Mouse (Mus musculus): ENCODE results near the gene Gm20388. TPM values are rescaled to one million over a fixed set of nuclear protein-coding genes. Genes with fewer than 3 reads are reported as not detected.

Gene Gm20388
- total and polyA plus RNA-seq, 2 experiments from 2014 or later, result 51.3 TPM; not detected in 1

GRCm38 (mm10) chr8:124371410-124372123 lies 4460.9 kb downstream of the Gm20388 start:
- DNase-seq (no peak), ATAC-seq (no peak)
- no peak for TF ChIP-seq CTCF (IDR thresholded peaks at IDR 0.05; ENCODE audit: low read depth)
- no peaks in the 10 kb centered on the region for H3K27me3 ChIP-seq (ENCODE audit: insufficient read depth, low read length)
- H3K4me1 ChIP-seq (ENCODE audit: insufficient read depth), result no peaks in the 10 kb centered on the region
- no peak overlapping the region for H3K9ac ChIP-seq
- WGBS, result 89% methylated on average over 23 of the region's 23 CpGs
- no peak overlapping the region for H3K4me2 ChIP-seq (ENCODE audit: low read depth)
- no peak overlapping the region for H3K27ac ChIP-seq (ENCODE audit: low read depth, low read length)
- H3K9me3 ChIP-seq (ENCODE audit: low read length), result no peaks in the 10 kb centered on the region
- peaks cover 23% of the 10 kb centered on the region; the same call in 1 of the 2 replicates for H3K36me3 ChIP-seq (ENCODE audit: insufficient read depth)
- no peak overlapping the region for H3K4me3 ChIP-seq (ENCODE audit: low read depth, low read length)

- TF ChIP-seq CTCF (IDR thresholded peaks at IDR 0.05; ENCODE audit: low read depth), result no peak
- Histone ChIP-seq H3K27me3 (ENCODE audit: insufficient read depth, low read length) (no peaks in the 10 kb centered on the region), H3K4me3 (ENCODE audit: low read depth, low read length) (no peak overlapping the region), H3K9me3 (ENCODE audit: low read length) (no peaks in the 10 kb centered on the region), H3K36me3 (ENCODE audit: insufficient read depth) (peaks cover 20% of the 10 kb centered on the region; the same call in 1 of the 2 replicates), H3K4me2 (ENCODE audit: low read depth) (no peak overlapping the region), H3K4me1 (ENCODE audit: insufficient read depth) (no peaks in the 10 kb centered on the region), H3K9ac (no peak overlapping the region), H3K27ac (ENCODE audit: low read depth, low read length) (no peak overlapping the region)
- 63% methylated on average over 5 of the region's 5 CpGs for WGBS
- ATAC-seq (peak; percentile 6; the same call in 1 of the 2 replicates), DNase-seq (no peak)
These were observed 4463.1 kb downstream of the Gm20388 start for GRCm38 (mm10) chr8:124373753-124374152.

GRCm38 (mm10) chr8:124375168-124375567 lies 4464.5 kb downstream of the Gm20388 start:
- H3K27ac ChIP-seq (ENCODE audit: low read depth, low read length), result no peak overlapping the region
- no peak for TF ChIP-seq CTCF (IDR thresholded peaks at IDR 0.05; ENCODE audit: low read depth)
- H3K9ac ChIP-seq, result no peak overlapping the region
- ATAC-seq (no peak), DNase-seq (no peak)
- 72% methylated on average over 6 of the region's 6 CpGs for WGBS
- no peak overlapping the region for H3K4me3 ChIP-seq (ENCODE audit: low read depth, low read length)
- no peaks in the 10 kb centered on the region for H3K27me3 ChIP-seq (ENCODE audit: insufficient read depth, low read length)
- H3K4me1 ChIP-seq (ENCODE audit: insufficient read depth), result no peaks in the 10 kb centered on the region
- H3K4me2 ChIP-seq (ENCODE audit: low read depth), result no peak overlapping the region
- peaks cover 24% of the 10 kb centered on the region for H3K36me3 ChIP-seq (ENCODE audit: insufficient read depth)
- no peaks in the 10 kb centered on the region for H3K9me3 ChIP-seq (ENCODE audit: low read length)

- no peak for ATAC-seq
- Histone ChIP-seq H3K9ac (no peak overlapping the region), H3K4me2 (ENCODE audit: low read depth) (no peak overlapping the region), H3K9me3 (ENCODE audit: low read length) (no peaks in the 10 kb centered on the region), H3K4me1 (ENCODE audit: insufficient read depth) (no peaks in the 10 kb centered on the region), H3K36me3 (ENCODE audit: insufficient read depth) (peaks cover 19% of the 10 kb centered on the region), H3K27ac (ENCODE audit: low read depth, low read length) (no peak overlapping the region), H3K27me3 (ENCODE audit: insufficient read depth, low read length) (no peaks in the 10 kb centered on the region), H3K4me3 (ENCODE audit: low read depth, low read length) (no peak overlapping the region)
- 88% methylated on average over 9 of the region's 9 CpGs for WGBS
- TF ChIP-seq CTCF (IDR thresholded peaks at IDR 0.05; ENCODE audit: low read depth), result no peak
- no peak for DNase-seq
These were observed 4465.1 kb downstream of the Gm20388 start for GRCm38 (mm10) chr8:124375727-124376126.

GRCm38 (mm10) chr8:124376406-124376805 lies 4465.8 kb downstream of the Gm20388 start:
- ATAC-seq (no peak), DNase-seq (no peak)
- Histone ChIP-seq H3K4me3 (ENCODE audit: low read depth, low read length) (no peak overlapping the region), H3K4me2 (ENCODE audit: low read depth) (no peak overlapping the region), H3K9ac (no peak overlapping the region), H3K27me3 (ENCODE audit: insufficient read depth, low read length) (no peaks in the 10 kb centered on the region), H3K4me1 (ENCODE audit: insufficient read depth) (no peaks in the 10 kb centered on the region), H3K36me3 (ENCODE audit: insufficient read depth) (peaks cover 18% of the 10 kb centered on the region), H3K27ac (ENCODE audit: low read depth, low read length) (no peak overlapping the region), H3K9me3 (ENCODE audit: low read length) (no peaks in the 10 kb centered on the region)
- 93% methylated on average over 12 of the region's 12 CpGs for WGBS
- TF ChIP-seq CTCF (IDR thresholded peaks at IDR 0.05; ENCODE audit: low read depth), result no peak

GRCm38 (mm10) chr8:124379289-124379688 lies 4468.6 kb downstream of the Gm20388 start:
- ATAC-seq (no peak), DNase-seq (no peak)
- WGBS, result 65% methylated on average over 6 of the region's 6 CpGs
- Histone ChIP-seq H3K9me3 (ENCODE audit: low read length) (no peaks in the 10 kb centered on the region), H3K27me3 (ENCODE audit: insufficient read depth, low read length) (no peaks in the 10 kb centered on the region), H3K27ac (ENCODE audit: low read depth, low read length) (no peak overlapping the region), H3K4me2 (ENCODE audit: low read depth) (no peak overlapping the region), H3K9ac (no peak overlapping the region), H3K36me3 (ENCODE audit: insufficient read depth) (peaks cover 13% of the 10 kb centered on the region), H3K4me1 (ENCODE audit: insufficient read depth) (no peaks in the 10 kb centered on the region), H3K4me3 (ENCODE audit: low read depth, low read length) (no peak overlapping the region)
- no peak for TF ChIP-seq CTCF (IDR thresholded peaks at IDR 0.05; ENCODE audit: low read depth)

- WGBS, result 27% methylated on average over 10 of the region's 10 CpGs
- no peak overlapping the region for H3K27ac ChIP-seq (ENCODE audit: low read depth, low read length)
These were observed 4471.6 kb downstream of the Gm20388 start for GRCm38 (mm10) chr8:124382235-124382634.

More at GRCm38 (mm10) chr8:124382235-124382634, 4471.6 kb downstream of the Gm20388 start:
- no peak overlapping the region for H3K4me3 ChIP-seq (ENCODE audit: low read depth, low read length)
- ATAC-seq (peak; percentile 59), DNase-seq (no peak)
- no peaks in the 10 kb centered on the region for H3K9me3 ChIP-seq (ENCODE audit: low read length)
- no peak overlapping the region for H3K9ac ChIP-seq
- H3K4me1 ChIP-seq (ENCODE audit: insufficient read depth), result no peaks in the 10 kb centered on the region
- no peak overlapping the region for H3K4me2 ChIP-seq (ENCODE audit: low read depth)
- no peaks in the 10 kb centered on the region for H3K27me3 ChIP-seq (ENCODE audit: insufficient read depth, low read length)
- peaks cover 11% of the 10 kb centered on the region; the same call in 1 of the 2 replicates for H3K36me3 ChIP-seq (ENCODE audit: insufficient read depth)
- TF ChIP-seq CTCF (IDR thresholded peaks at IDR 0.05; ENCODE audit: low read depth), result no peak

All from forebrain, postnatal 0 days (tissue).